Mouse (Mus musculus) C2C12 (cell line): ENCODE measurements around the gene Lrrk2.

Source experiments
- CTCF ChIP-seq: IDR thresholded peaks from one replicate; pipeline ENCODE4 v1.5.1; 2011; ENCODE audit not compliant: control insufficient read depth, insufficient read depth, insufficient read length
- USF1 ChIP-seq: IDR thresholded peaks from one replicate; pipeline ENCODE4 v1.6.1; 2011; ENCODE audit warnings: low read depth, mild to moderate bottlenecking, control low read depth, moderate library complexity

GRCm38 (mm10) chr15:91673569-91673905, 562 bp downstream of the Lrrk2 start:
- no peak for TF ChIP-seq CTCF
- TF ChIP-seq USF1, result no peak
